Mouse (Mus musculus) adrenal gland, adult 8-10 months (tissue): ENCODE measurements around the gene Spon2. TPM values are rescaled to one million over a fixed set of nuclear protein-coding genes. Genes with fewer than 3 reads are reported as not detected.

Experiments
- DNase-seq: peaks from one replicate; pipeline ENCODE4 v3.0.0; 2022
- total RNA-seq, 4 experiments: library from RNA; stranded (reverse); gene quantifications; 2 replicates each; pipeline ENCODE4 v1.2.4; 2022

Gene Spon2
- total RNA-seq, 4 experiments from 2014 or later: 0.68 to 1.7 (median 0.78) TPM

- no peak for DNase-seq
Observed at GRCm38 (mm10) chr5:33214723-33215122, 3.5 kb downstream of the Spon2 start.

DNA sequence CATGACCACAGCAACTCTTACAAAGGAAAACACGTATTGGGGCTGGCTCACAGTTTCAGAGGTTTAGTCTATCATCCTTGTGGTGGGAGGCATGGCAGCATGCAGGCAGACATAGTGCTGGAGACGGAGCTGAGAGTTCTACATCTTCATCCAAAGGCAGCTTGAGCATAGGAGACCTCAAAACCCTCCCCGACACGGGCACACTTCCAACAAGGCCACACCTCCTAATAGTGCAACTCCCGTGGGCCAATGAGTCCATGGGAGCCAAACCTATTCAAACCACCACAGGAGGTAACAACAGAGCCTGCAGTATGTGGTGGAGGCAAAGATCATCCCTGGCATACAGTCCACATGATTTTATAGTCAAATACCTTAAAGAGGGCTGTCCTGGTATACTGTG, 7.0 kb downstream of the Spon2 start:
- no peak for DNase-seq

GRCm38 (mm10) chr5:33210515-33210914, 7.7 kb downstream of the Spon2 start:
- DNase-seq: no peak

- DNase-seq: no peak
Observed at GRCm38 (mm10) chr5:33208533-33209245, 9.6 kb downstream of the Spon2 start.

DNA sequence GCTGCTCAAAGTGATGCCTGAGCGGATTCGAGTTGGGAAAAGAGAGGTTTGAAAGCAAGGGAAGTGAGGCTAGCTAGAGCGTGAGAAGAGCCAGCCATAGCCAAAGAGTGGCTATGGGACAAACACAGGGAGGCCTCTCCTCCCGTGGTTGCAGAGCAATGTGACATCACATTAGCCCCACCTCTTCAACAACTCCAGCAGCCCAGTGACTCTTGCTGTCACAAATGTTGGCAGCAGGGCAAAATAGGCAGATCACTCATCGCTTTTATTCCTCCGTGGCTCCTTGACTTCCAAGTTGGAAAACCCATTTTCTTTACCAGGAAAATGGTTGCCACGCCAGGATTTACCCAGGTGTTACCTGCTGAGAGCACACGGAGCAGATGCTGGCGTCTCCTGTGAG, 11.1 kb downstream of the Spon2 start:
- DNase-seq: no peak

DNA sequence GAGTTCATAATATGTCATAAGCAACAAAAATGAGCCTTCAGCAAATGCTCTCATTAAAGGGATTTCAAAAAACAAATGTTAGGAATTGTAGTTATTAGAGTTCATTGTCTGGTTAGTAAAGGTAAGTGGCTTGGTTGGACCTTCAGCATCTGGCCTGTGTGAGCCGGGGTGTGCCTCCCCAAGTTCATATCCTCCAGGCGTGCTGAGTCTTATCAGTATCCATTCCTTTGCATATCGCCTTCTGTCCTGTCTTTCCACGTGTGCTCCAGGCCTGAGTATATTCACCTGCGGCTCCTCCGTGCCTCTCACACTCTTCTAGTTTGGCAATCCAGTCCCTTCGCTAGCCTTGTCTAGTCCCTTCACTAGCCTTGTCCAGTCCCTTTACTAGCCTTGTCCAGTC, 11.9 kb downstream of the Spon2 start:
- DNase-seq: no peak

- DNase-seq: no peak
Observed at GRCm38 (mm10) chr5:33204284-33204683, 14.0 kb downstream of the Spon2 start.

- peak; percentile 63 for DNase-seq
Observed at GRCm38 (mm10) chr5:33203691-33204242, 14.5 kb downstream of the Spon2 start.

DNA sequence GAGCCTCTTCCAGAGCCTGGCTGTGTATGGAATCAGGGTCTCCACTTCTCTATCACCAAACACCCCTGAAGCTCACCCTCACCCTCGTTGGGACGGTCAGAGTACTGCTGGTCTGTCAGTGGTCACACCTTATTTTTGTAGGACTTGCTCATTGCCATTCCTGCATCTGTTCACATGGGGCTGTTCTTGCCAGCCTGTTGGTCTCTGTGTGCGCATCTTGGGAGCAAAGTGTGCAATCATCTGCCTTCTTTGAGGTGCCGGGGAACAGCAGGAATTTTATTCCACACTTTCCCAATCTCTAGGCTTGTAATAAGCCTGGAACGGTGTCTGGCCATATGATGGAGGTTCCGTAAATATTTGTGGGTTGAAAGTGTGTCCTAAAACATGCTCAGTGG, 15.1 kb downstream of the Spon2 start:
- no peak for DNase-seq

GRCm38 (mm10) chr5:33202516-33203170, 15.6 kb downstream of the Spon2 start:
- no peak for DNase-seq

GRCm38 (mm10) chr5:33201697-33202096, 16.6 kb downstream of the Spon2 start:
- no peak for DNase-seq

GRCm38 (mm10) chr5:33200071-33200470, 18.2 kb downstream of the Spon2 start:
- DNase-seq: no peak

DNA sequence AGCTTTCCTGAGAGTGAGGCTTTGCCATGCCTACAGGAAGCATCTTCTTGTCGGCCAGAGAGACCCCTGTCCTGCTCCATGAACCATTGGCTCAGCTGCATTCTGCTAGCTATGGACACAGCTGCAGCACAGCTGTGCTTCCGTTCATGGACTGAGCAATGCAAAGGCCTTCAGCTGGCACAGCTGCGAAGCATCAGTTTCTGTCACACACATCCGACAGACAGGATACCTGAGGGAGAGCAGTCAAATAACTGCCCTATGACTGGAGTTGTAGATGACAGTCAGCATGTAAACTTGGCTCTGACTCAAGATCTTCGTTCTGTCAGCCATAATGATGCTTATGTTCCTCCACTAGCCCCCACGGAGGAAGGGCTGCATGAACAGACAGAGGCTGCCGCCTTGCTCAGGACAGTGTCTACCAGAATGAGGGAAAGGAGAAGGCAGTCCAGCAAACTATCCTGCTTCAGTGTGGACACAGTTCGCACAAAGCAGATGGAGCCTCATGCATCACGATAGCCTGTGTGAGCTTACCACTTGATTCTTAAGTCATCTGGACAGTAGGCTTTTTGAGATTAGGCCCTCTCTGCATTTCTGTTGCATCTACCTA, 22.9 kb downstream of the Spon2 start:
- DNase-seq: no peak

- no peak for DNase-seq
Observed at GRCm38 (mm10) chr5:33193567-33193966, 24.7 kb downstream of the Spon2 start.

Other genes with a start within 250 kb of the Spon2 start
- gene Ywhah, start 199.6 kb downstream of the Spon2 start, total RNA-seq: 100 to 1,000 TPM; 160 to 184 (median 171) TPM
- not detected for gene Slc5a1, start 114.2 kb downstream of the Spon2 start, total RNA-seq
- gene Ctbp1, start 56.5 kb upstream of the Spon2 start, total RNA-seq: 100 to 1,000 TPM; 226 to 255 (median 255) TPM
- 100 to 1,000 TPM; 124 to 132 (median 127) TPM for gene Maea, start 117.1 kb upstream of the Spon2 start, total RNA-seq
- 10 to 100 TPM in 2 of 4 experiments, 1 to 10 TPM in 2; 6.1 to 18.4 (median 13.6) TPM for gene Uvssa, start 160.1 kb upstream of the Spon2 start, total RNA-seq
- gene Nkx1-1, start 215.5 kb upstream of the Spon2 start, total RNA-seq: not detected